Mouse (Mus musculus) mouse embryonic stem cell (cell line): ENCODE data around the gene Emg1.
"Not testable (repeated sequence)": the region's sequence is repeated elsewhere in the genome, so short reads cannot be mapped to it uniquely, and the experiment has no call there.

Experiments used
- in situ Hi-C, 2 experiments: fragments of 300-500 bp; cut with MboI; formaldehyde crosslinking; loops; 1 replicate in 1 of 2; 3 replicates in 1 of 2; pipeline ENCODE4 v1.14.3; 2019 to 2020; ENCODE audit warnings: low sequenced_read_pairs in 2 of 2, low pct_unique_long_range_greater_than_20kb in 1 of 2, mixed read lengths in 1 of 2; ENCODE audit not compliant: unreplicated experiment in 1 of 2

Emg1 gene

GRCm38 (mm10) chr6:124693243-124693981 lies 18.6 kb downstream of the Emg1 start:
- in situ Hi-C loops = no loop called here

GRCm38 (mm10) chr6:124690517-124690916 lies 21.5 kb downstream of the Emg1 start:
- in situ Hi-C loops = no loop called here

GRCm38 (mm10) chr6:124689011-124689410 lies 23.0 kb downstream of the Emg1 start:
- in situ Hi-C loops = no loop called here

GRCm38 (mm10) chr6:124688151-124688758 lies 23.7 kb downstream of the Emg1 start:
- in situ Hi-C loops = no loop called here

DNA sequence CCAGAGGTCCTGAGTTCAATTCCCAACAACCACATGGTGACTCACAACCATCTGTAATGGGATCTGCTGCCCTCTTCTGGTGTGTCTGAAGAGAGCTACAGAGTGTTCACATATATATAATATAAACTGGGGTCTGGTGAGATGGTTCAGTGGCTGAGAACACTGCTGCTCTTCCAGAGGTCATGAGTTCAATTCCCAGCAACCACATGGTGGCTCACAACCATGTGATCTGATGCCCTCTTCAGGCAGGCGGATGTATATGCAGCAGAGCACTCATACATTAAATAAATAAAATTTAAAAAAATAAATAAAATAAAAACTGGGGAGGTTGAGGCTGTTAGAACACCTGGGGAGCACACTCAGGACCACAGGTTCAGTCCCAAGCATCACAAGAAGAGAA lies 25.3 kb downstream of the Emg1 start:
- in situ Hi-C loops = not testable (repeated sequence)

DNA sequence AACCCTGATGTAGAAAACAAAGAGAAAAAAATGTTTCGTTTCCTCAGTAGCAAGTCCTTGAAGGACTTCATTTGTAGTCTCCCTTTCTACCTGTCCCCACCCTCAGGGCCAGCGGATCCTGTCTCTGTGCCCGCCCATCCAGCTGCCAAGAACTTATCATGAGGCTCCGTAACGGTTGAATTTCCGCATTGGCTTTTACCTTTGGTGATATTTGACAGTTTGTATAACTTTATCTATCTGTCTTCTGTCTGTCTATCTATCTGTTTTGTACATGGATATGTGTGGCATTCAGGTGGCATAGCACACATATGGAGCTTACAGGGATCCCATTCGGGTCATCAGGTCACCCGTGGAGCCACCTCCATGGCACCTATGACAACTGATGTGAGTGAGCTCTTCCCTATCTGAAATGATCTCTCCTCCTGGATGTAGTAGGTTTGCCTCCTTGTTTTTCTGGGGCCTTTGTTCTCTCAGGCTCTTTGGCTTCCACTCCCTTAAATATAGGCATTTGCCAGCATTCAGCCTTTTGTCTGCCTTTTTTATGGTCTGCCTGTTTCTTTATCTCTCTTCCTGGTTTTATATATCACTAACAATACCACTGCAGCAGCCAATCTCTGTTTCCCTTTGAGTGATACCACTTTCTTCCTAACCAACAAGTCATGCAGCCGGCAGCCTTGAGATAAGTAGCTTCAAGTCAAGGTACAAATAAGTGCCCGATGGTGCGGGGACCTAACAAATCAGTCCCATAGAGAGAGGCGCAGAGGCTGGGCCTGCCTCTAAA lies 26.2 kb downstream of the Emg1 start:
- in situ Hi-C loops = no loop called here

GRCm38 (mm10) chr6:124683591-124684417 lies 28.2 kb downstream of the Emg1 start:
- in situ Hi-C loops = no loop called here

DNA sequence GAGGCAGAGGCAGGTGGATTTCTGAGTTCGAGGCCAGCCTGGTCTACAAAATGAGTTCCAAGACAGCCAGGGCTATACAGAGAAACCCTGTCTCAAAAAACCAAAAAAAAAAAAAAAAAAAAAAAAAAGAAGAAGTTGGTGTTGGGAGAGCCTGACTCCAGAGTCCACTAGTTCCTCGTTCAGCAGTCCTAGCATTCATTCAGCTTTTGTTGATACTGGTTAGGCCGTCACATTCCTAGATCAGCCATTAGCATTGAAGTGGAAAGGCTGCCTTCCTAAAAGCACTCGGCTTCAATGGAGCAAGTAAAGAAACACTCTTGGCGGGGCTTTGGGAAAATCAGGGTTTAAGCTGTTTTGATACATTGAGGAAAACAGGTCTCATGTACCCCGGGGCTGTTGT lies 29.7 kb downstream of the Emg1 start:
- in situ Hi-C loops = not testable (repeated sequence)

DNA sequence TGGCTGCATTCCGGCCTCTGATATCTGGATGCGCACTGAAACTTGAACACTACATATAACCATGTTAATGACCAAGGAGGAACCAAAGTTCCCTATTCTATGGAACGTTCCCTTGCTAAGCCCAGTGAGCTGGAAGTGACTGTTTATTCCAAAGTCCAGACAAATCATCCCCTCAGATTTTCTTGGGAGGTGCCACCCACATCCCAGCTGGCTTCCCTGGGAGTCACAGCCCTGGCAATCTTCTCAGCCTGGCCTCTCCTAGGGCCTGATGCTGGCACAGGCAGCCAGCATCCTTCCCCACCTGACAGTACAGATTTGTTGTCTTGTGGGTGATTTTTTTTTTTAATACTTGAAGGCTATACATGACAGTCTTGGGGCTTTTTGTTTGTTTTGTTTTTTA lies 32.5 kb downstream of the Emg1 start:
- in situ Hi-C loops = no loop called here

DNA sequence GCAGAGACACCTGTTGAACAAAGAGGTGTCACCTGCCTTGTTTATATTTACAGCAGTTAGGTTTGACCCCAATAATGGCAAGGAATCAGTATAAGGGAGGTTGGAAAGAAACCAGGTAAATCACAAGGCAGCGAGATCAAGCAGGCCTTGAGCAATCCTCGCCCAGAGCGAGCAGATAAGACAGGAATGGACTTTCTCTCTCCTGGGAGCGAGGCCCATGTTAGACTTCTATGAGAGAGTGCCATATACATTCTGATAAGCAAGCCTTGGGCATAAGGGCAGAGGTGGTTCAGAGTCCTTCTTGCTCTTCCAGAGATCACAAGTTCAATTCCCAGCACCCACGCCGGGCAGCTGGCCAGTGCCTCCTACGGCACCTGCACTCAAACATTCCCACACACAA lies 33.2 kb downstream of the Emg1 start:
- in situ Hi-C loops = no loop called here

- in situ Hi-C loops = no loop called here
Observed at GRCm38 (mm10) chr6:124676171-124676570, 35.8 kb downstream of the Emg1 start.

DNA sequence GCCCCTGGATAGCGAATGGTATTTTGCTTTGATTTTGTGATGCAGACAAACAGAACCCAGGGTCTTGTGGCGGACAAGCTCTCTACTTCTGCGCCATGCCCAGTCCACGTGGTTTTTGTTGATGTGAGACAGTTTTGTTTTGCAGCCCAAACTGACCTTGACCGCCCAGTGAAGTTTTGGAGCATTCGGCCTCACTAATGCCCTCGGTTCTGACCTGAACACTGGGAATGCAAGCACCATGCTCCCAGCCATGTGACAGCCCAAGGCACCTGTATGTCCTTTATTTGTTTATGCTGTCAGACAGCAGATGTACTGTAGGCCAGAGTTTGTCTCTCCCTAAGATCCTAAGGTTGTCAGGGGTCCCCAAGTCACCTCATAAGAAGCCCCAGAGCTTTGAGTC lies 37.4 kb downstream of the Emg1 start:
- in situ Hi-C loops = no loop called here

DNA sequence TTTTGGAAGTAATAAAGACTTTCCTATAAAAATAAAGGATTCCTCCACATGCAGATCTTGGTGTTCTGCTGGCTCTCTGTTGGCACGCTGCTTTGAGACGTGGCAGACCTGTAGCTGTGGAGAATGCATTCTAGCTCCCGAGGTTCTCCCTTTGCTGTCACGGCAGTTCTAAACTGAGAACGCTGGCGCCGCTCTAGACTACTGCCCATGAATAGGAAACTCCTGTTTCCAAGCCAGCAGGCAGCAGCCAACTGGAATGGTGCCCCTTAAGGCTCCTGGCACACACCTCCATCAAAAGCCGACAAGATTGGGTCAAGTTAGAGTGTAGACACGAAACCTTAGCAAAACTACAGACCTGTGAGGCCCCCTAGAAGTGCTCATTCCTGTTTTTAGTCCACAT lies 38.4 kb downstream of the Emg1 start:
- in situ Hi-C loops = no loop called here

GRCm38 (mm10) chr6:124672100-124672499 lies 39.9 kb downstream of the Emg1 start:
- in situ Hi-C loops = no loop called here

GRCm38 (mm10) chr6:124670281-124670900 lies 41.6 kb downstream of the Emg1 start:
- in situ Hi-C loops = no loop called here

GRCm38 (mm10) chr6:124669234-124669859 lies 42.6 kb downstream of the Emg1 start:
- in situ Hi-C loops = no loop called here

- in situ Hi-C loops = no loop called here
Observed at GRCm38 (mm10) chr6:124665011-124665410, 47.0 kb downstream of the Emg1 start.

DNA sequence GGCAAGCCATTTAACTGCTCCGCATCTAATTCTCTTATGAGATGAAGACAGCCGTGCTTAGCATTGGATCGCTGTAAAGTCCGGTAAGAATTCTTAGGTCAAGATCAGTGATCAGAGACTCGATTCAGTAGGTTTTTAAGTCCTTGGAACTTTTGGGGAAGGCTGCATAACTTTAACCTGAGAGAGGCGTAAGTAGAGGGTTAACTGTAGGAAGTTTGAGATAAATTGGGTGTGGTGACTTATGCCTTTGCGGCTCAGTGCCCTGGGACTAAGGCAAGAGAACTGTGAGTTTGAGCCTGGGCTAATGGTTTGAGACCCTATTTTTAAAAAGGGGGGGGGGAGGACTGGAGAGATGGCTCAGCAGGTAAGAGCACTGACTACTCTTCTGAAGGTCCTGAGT lies 47.7 kb downstream of the Emg1 start:
- in situ Hi-C loops = no loop called here
